9 mouse cellular contexts compared by ENCODE assay signal in the genomic region with DNA sequence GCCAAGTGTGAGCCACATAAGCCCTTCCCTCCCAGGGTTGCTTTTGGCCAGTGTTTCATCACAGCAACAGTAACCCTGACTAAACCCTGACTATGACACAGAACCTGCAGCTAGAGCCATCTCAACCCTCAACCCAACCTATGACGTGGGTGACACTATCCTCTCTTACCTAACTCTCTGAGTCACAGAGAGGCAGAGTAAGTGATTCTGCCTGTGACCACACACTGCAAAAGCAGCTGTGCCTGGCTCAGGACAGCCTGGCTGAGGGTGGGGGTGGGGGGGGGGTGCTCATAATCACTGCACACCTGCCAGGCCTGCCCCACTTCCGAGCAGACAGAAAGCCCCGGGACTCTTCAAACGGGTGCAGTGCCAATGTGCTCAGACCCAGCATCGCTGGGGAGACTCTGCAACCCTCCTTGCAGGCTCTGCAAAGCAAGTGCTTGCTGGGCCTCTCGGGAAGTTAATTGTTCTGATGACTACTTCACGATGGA. TPM values are rescaled to one million over a fixed set of nuclear protein-coding genes. Genes with fewer than 3 reads are reported as not detected.
DNase-seq lines count a peak whose midpoint lies in the region; ATAC-seq and TF ChIP-seq lines count a peak whose summit lies in the region.
"Had no signal": no experiment of that assay in that cellular context is flagged by ENCODE, and none has a peak within 500 bp of the region (broad histone marks: within the 10 kb centered on the region; RNA-seq: fewer than 3 reads in every experiment).

No protein-coding gene starts in this region.

- H3K4me2 ChIP-seq in liver, postnatal 0 days (ENCODE audit: low read depth, low read length), result no peak overlapping the region
- no peak overlapping the region for H3K4me2 ChIP-seq in stomach, postnatal 0 days (replicated peaks; ENCODE audit: low read depth)
- H3K4me2 ChIP-seq: heart, embryonic 15.5 days had no signal

- WGBS in liver, postnatal 0 days (ENCODE audit: insufficient replicate concordance), result 40% methylated on average over 7 of the region's 7 CpGs
- 45% methylated on average over 7 of the region's 7 CpGs for WGBS in stomach, postnatal 0 days

- H3K4me1 ChIP-seq in liver, postnatal 0 days (ENCODE audit: insufficient read depth), result peaks cover 41% of the 10 kb centered on the region
- peaks cover 2% of the 10 kb centered on the region for H3K4me1 ChIP-seq in stomach, postnatal 0 days (replicated peaks; ENCODE audit: control insufficient read depth, insufficient read depth)

- H3K9me3 ChIP-seq in liver, postnatal 0 days (ENCODE audit: low read length), result no peaks in the 10 kb centered on the region
- no peaks in the 10 kb centered on the region for H3K9me3 ChIP-seq in stomach, postnatal 0 days (ENCODE audit: control insufficient read depth, low read length)
- H3K9me3 ChIP-seq: heart, embryonic 15.5 days had no signal

- H3K4me3 ChIP-seq in liver, postnatal 0 days (ENCODE audit: low read depth, low read length), result no peak overlapping the region
- H3K4me3 ChIP-seq in stomach, postnatal 0 days (ENCODE audit: low read depth, low read length), result no peak overlapping the region
- H3K4me3 ChIP-seq: heart, embryonic 15.5 days had no signal

- no peak for DNase-seq in liver, postnatal 0 days
- DNase-seq in liver, result no peak
- peak; percentile 42 for DNase-seq in adrenal gland, postnatal 10 days
- DNase-seq in induced T-regulatory cell, adult 2 months (ENCODE audit: low read depth), result peak; percentile 72
- no peak for DNase-seq in stomach, postnatal 0 days (ENCODE audit: low spot score)
- no peak for DNase-seq in cerebellum, adult 18-20 months
- DNase-seq in ovary, postnatal 14 days (ENCODE audit: low spot score), result no peak
- no peak for DNase-seq in c-Kit-positive CD71-positive TER-119-positive erythroid progenitor cells, embryonic 14.5 days (ENCODE audit: low spot score)

- no peaks in the 10 kb centered on the region for H3K36me3 ChIP-seq in liver, postnatal 0 days (replicated peaks; ENCODE audit: insufficient read depth, low read length)
- H3K36me3 ChIP-seq in stomach, postnatal 0 days (ENCODE audit: control insufficient read depth, insufficient read depth, low read length), result no peaks in the 10 kb centered on the region
- H3K36me3 ChIP-seq: heart, embryonic 15.5 days had no signal

- no peak overlapping the region for H3K27ac ChIP-seq in liver, postnatal 0 days (ENCODE audit: low read depth)
- H3K27ac ChIP-seq in stomach, postnatal 0 days (replicated peaks), result no peak overlapping the region
- H3K27ac ChIP-seq: heart, embryonic 15.5 days had no signal

- no peak overlapping the region for H3K9ac ChIP-seq in liver, postnatal 0 days (replicated peaks)
- no peak overlapping the region for H3K9ac ChIP-seq in stomach, postnatal 0 days (ENCODE audit: low read length)
- H3K9ac ChIP-seq: heart, embryonic 15.5 days had no signal

- H3K27me3 ChIP-seq in liver, postnatal 0 days (ENCODE audit: insufficient read depth, low read length), result no peaks in the 10 kb centered on the region
- no peaks in the 10 kb centered on the region for H3K27me3 ChIP-seq in stomach, postnatal 0 days (ENCODE audit: control insufficient read depth, insufficient read depth, low read length)
- H3K27me3 ChIP-seq: heart, embryonic 15.5 days had no signal

- TF ChIP-seq EP300 in liver, postnatal 0 days (IDR thresholded peaks at IDR 0.05; ENCODE audit: low read depth), result no peak
- no peak for TF ChIP-seq EP300 in stomach, postnatal 0 days (optimal IDR thresholded peaks at IDR 0.05)

- TF ChIP-seq CTCF in liver, postnatal 0 days (IDR thresholded peaks at IDR 0.05; ENCODE audit: low read depth), result no peak
- TF ChIP-seq CTCF in stomach, postnatal 0 days (IDR thresholded peaks at IDR 0.05; ENCODE audit: low read depth), result no peak

- ATAC-seq in liver, postnatal 0 days, result peak; percentile 71
- peak; percentile 45 for ATAC-seq in stomach, postnatal 0 days (ENCODE audit: low FRiP score, low TSS enrichment)

RNA-seq across cellular contexts. Expression of gene Uck2, which starts 42.9 kb away (rescaled TPM):
- 18.6 and 20.9 TPM in 2 replicates for polyA plus RNA-seq in liver, postnatal 0 days (2015; fragmentation: Nextera tagmentation; extraction: Ambion mirVana)
- 10 to 100 TPM; 51.6 to 53.4 TPM for total RNA-seq in adrenal gland, postnatal 10 days (2021)
- polyA plus RNA-seq in stomach, postnatal 0 days (2015; fragmentation: Nextera tagmentation; extraction: Ambion mirVana), result 49.4 and 52.5 TPM in 2 replicates

Comparison
In these comparisons a context has a peak if more than half of its experiments do, and no peak if none do; other contexts are left out.
1. DNase-seq: peak in adrenal gland, postnatal 10 days (single experiment) and induced T-regulatory cell, adult 2 months (single experiment); none in liver, postnatal 0 days (single experiment), liver (single experiment), stomach, postnatal 0 days (single experiment), cerebellum, adult 18-20 months (0 of 2), ovary, postnatal 14 days (single experiment) and c-Kit-positive CD71-positive TER-119-positive erythroid progenitor cells, embryonic 14.5 days (single experiment).